Mouse (Mus musculus) urinary bladder, postnatal 25 days (tissue): ENCODE results near the gene Prelid3b.

Source experiments
- DNase-seq: peaks from one replicate; pipeline ENCODE4 v3.0.0; 2022; ENCODE audit warnings: low spot score

Prelid3b gene

DNA sequence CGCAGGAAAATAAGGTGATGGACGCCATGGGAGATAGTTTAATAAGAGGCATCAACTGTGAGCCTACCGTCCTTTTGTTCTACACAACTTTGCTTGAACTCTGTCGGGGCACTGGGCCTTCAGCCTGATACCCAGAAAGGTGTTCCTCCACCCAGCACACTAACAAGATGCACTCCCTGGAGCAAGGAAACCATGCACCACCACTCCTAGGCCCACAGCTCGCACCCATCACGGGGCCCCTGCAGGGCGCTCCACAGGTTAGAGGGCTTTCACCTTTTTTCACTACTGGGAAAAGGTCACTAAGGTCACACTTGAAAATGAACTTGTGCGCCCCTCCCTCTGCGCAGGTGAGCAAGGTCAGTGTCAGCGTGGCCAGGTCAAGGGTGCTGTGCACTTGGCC, 9.5 kb downstream of the Prelid3b start:
- DNase-seq: peak; percentile 15

DNA sequence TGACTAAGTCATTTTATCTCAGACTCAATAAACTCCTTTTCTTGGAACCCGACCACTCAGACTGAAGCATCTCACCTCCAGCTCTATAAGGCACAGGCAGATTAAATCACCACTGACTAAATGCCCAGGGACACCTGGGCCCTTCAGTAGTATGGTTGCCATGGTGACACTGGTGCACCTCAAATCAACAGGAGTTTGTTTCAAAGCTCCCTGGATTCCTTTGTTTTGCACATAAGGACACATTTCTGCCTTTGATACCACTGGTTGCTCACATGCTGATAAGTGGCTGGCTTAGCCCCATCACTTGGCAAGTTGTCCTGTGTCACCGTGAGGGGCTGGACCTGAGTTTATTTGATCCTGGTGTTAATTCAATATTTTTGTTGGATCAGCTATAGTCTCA, 13.5 kb downstream of the Prelid3b start:
- no peak for DNase-seq

DNA sequence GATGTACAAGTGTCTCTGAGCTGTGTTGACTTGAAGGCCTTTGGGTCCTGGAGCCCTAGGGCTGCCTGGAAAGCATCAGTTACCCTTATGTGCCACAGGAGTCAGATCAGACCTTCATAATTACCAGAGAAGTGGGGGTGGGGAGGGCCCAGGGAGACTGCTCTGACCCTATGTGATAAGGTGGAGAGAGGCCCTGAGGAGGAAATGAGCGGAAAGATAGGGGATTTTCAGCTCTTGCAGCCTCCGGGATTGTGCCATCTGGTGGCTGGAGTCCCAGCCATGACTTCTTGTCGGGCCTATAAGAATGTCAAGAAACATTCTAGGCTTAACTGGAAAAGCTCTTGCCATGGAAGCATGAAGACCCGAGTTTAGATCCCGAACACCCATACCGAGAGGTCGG, 19.2 kb downstream of the Prelid3b start:
- DNase-seq: no peak

DNA sequence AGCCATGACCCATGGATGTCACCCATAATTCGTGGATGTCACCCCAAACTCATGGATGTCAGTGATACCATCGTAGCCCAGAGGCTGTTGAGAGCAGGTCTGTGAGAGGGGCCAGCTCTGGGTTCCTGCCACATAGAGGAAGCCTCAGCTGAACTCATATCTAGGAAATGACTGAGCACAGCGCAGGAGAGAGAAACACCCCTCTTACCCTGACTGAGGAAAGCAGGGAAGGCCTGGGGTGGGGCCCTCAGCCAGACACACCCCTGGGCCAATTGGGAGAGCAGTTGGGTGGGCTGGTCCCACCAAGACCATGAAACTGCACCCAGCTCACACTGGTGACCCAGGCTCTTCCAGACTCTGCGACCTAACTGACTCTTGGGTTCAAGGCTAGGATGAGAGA, 22.5 kb downstream of the Prelid3b start, which contains the start of gene Tubb1:
TSS of gene Tubb1 (plus strand) at position 343 of the 400 bp plus-strand sequence.
- DNase-seq: no peak

DNA sequence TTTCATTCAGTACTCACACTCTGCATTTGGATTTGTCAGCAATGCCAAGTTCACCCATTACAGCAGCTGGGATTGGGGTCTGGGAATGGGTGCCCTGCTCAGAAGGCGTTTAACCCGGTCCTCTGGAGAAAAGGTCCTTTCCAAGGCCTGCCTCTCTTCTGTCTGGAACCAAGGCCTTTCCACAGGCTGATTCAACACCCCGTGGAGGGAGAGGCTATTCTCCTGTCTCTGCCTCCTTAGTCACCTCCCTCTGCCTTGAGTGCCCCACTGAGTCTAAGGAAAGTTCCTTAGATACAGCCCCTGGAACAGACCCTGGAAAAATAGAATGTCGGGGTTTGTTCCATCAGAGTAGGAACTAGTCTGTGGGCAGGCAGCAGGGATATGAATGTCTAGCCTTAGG, 24.5 kb downstream of the Prelid3b start:
- no peak for DNase-seq

DNA sequence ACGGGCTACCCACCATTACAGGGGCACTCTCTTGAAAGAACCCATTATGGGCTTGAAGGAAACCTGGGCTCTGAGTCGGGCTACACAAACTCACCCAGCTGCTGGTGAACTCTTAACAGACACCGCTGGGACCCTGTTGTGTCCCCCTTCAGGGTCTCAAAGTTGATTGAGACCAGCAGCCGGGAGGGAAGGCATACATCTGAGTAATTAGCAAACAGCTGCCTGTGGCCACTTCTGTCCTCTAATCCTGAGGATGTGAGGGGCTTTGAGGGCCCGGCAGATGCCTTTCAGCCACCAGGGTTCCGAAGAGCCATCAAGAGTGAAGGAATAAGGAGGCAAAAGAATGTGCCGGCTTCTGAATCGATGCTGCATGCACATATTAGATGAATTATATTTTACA, 26.0 kb downstream of the Prelid3b start:
- no peak for DNase-seq

DNA sequence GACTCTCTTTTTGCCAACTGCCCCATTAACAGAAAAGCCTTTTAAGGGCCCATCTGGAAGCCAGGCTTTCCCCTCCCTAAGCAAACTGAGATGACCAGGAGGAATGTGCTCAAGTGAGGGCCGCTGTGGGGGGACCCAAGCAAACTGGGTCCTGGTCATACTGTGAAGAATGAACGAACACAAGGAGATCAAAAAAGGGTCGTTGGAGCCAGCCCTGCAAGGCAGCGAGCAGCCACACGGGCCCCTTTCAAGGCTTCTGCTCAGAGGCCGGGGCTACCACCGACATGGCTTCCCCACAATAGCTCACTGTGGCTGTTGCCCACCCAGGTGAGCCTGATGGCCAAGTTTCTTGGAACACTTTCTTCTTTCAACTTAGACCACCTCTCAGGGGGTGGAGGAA, 26.4 kb downstream of the Prelid3b start:
- DNase-seq: no peak

DNA sequence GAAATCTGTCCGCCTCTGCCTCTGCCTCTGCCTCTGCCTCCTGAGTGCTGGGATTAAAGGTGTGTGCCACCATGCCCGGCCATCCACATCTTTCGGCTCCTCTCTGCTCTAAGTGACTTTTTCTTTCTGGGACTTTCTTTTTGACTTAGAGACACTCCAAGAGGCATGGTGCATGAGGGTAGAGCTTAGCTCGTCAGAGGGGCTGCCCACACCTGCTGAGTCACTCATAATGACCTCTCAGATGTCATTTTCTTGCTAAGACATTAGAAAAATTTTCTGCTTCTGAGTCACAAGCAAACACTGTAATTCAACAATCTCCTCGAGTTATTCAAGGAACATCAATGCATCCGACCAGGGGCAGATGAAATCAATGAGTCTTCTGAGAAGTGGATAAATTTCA, 27.9 kb downstream of the Prelid3b start:
- no peak for DNase-seq

DNA sequence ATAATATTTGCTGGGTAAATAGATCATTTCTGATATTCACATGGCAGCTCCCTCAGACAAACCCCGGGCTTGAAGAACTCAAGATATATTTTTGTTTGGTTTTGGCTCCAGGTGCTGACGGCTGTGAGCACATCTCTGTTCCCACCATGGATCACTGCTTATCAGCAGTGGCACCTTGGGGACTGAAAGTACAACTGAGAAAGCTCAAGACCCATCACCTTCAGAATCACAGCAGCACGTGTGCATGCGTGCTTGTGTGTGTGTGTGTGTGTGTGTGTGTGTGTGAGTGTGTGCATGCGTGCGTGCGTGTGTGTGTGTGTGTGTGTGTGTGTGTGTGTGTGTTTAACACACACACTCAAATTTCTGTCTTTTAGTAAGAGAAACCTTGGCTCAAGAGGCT, 28.5 kb downstream of the Prelid3b start:
- DNase-seq: no peak

DNA sequence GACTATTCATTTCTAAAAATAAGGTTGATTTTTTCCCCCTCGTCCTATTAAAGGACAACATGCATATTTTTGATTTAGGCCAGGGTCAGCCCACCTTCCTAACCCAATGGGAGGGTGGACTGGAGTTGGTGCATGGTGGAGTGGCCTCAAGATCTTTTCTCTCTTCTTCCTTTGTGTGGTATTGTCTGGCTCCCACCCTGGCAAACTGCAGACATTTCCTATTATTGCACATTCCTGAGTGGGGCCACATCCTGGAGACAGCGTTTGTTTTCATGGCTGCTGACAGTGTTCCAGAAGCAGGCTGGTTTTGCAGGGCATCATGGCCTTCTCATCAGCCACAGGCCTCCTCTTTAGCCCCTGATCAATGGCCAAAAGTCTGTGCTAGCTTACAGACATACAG, 29.8 kb downstream of the Prelid3b start:
- no peak for DNase-seq

DNA sequence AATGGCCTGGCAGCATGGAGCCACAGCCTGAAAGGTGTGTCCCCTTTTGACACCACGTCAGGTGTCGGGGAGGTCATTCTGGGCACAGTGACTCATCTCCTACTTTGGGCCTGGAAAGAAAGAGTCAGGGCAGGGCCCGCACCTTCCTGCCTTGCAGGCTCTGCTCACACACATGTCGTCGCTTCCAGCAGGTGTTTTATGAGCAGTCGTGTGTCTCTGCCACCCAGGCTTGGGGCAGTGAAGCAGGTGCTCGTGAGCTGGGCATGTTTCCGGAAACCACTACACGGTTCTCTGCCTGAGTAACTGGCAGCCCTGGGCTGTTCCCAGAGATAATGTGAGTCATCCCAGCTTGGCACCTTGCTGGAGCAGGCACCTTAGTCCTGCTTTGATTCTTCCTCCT, 30.4 kb downstream of the Prelid3b start:
- no peak for DNase-seq

DNA sequence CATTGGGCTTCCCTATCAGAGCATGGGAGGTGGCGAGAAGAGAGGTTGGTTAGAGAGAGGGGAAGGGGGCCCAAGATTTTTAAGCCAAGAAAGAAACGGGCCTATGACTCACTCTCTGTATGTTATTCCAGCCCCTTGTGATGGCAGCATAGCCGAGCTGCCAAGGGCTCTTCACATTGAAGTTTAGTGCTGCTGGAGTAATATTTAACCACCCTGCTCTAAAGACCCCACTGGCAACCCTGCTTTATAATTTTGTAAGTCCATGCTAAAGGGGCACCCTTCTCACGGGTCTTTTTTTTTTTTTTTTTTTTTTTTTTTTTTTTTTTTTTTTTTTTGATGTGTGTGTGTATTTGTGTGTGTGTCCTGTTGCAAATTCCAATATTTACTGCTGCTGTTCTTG, 31.0 kb downstream of the Prelid3b start:
- no peak for DNase-seq

DNA sequence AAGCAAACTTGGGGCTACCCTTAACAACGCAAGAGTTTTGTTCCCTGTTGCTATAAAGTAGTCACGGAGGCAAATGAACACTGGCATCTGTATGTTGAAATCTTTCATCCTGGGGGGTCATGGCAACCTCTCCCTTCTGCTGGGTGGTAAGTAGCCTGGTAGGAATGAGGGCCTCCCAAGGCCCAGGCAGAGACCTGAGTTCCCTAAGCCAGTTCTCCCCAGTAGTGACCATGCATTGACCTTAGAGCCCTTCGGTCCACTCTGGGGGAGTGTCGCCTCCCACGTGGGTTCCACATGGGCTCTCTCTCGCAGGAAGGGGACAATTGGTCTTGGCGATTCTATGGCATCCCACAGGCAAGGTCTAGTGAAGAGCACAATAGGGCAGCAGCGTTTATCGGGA, 32.9 kb downstream of the Prelid3b start:
- no peak for DNase-seq

DNA sequence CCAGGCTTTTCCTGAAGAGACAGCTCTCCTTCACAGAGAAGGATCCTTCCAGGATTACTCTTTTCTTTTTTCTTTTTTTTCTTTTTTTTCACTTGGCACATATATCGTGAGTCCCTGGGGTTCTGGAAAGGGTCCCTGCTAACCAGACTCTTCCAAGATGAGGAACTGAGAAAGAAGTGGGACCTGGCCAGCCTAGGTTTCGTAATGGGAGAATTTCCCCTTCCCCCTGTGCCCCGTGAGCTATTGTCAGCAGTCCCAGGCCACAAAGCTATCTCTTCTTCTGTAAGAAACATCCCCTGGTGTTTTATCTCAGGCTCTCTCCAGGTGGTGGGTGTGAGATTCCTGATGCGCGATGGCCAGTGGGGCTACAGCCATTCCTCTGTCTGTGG, 33.4 kb downstream of the Prelid3b start:
- no peak for DNase-seq

DNA sequence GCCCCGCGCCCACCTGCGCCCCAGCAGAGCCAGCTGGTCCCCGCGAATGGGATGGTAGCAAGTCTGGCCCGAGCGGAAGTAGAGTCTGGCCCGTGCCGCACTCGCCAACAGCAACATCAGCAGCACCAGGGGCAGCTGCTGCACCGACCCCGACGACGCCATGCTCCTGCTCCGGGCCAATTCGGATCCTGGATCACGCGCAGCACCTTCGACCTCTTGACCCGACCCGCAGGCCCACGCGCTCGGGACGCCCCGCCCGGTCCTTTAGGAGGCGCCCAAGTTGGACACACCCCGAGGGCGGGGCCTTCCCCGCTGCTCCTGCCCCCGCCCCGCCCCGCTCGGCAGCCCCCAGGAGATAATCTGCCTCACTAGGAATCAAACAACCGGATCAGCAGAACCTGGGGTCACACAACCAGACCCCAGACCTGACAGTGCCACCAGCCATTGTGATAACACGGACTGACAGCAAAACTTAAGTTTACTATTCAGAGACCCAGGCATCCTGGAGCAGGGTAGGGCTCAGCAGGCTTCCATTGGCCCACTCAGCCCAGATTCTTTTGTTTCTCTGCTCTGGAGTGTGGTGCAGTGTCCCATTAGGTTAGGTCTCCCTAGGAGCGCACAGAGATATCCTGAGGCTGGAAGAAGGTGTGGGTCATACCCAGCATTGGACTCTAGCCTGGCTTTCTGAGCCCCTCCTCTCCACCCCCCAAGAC, 34.0 kb downstream of the Prelid3b start, which contains the start of gene Ctsz:
TSS of gene Ctsz (minus strand) at position 303 of the 713 bp plus-strand sequence.
- DNase-seq: peak; percentile 69

DNA sequence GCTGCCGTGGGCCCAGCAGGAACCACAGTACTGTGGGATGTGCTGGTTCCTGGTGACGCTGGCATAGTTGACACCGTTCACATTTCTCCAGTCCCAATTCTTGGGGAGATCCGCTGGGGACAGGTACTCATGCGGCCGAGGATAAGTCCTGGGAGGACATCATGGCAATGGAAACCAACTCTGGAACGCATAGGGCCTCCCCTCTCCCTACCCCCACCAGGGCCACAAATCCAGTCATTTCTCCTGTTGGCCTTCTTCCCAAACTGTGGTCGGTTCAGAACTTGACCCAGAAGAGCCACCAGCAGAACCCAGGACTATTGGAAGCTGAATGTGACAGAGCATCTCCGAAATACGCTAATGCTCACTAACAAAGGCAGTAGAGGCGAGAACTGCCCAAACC, 34.7 kb downstream of the Prelid3b start:
- no peak for DNase-seq

DNA sequence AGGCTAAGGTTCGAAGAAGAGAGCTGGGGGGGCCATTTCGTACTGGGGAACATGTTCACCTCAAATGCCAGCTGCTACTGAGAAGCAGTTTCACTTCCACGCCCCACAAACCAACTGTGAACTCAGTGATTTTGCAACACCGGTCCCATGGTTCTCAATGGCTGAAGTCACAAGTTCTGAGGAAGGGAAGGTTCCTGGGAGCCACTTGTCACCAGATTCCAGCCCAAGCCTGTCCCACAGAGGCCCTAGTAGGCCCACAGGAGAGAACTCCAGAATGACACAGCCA, 35.2 kb downstream of the Prelid3b start:
- no peak for DNase-seq

DNA sequence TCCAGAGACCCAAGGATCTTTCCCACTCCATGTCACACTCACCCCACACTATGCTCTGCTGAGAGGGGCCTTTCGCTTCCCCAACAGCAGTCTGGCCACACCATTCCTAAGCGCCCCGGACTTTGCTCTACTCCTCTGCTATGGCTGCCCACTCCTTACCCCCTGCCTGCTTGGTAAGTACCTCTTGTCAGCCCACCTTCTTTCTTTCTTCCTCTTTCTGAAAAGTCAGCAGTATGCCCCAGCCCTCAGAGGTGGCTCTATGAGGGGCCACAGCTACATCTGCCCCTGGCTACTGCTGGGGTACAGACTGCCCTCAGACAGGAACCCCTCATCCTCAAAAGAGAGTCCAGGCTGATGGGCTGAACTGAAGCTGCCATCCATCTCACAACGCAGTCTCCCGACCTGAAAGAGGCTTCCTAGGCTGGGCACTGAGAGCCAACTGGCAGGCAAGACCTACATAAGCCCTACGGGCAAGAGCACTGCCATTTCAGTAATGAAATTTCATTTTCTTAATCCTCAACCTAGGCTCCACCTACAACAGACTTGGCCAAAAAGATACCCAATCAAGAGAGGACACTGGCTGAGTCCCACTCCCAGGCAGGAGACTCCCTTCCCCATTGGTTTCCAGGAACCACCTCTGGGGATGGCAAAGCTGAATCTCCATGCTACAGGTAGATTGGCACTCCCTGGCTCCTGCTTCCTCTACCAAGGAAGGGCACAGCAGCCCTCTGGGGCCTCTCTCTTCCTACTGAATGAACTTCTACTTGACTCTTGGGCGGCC, 35.8 kb downstream of the Prelid3b start:
- DNase-seq: no peak

DNA sequence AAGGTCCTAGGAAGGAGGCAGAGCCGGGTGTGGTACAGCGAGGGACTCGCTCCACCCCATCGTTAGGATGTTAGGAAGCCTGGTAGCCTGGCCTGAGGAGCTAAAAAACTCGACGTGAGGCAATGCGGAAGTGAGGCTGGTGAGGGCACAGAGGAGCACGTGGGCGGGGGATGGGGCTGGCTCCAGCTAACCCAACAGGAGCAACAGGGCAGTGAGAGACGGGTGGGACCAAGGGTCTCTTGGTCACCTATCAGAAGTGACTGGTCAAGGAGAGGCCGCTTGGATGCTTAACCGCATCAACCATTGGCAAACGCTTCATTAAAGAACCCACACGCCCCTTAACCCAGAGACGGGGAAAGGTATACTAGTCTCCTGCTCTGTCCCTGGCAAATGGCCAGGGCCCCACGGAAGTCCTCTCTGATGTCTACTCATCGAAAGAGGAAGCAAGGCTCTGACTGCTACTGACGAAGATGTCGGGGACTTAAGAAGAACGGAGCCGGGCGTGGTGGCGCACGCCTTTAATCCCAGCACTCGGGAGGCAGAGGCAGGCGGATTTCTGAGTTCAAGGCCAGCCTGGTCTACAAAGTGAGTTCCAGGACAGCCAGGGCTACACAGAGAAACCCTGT, 36.7 kb downstream of the Prelid3b start:
- no peak for DNase-seq

DNA sequence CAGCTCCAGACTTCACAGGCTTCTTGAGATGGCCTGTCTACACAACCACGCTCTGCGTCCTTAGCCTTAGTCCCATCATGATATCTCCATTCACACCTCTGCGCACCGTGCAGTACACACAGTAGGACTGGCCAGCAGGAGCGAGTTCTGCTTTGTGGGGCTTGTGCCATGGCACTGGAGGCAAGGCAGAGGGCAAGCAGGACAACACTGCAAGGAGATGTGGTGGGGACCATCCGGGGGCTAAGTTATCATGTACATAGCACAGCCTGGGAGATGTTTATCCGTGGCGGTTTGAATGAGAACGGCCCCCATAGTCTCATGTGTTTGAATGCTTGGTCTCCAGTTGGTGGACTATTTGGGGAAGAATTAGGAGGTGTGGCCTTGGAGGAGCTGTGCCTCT, 37.9 kb downstream of the Prelid3b start:
- no peak for DNase-seq

DNA sequence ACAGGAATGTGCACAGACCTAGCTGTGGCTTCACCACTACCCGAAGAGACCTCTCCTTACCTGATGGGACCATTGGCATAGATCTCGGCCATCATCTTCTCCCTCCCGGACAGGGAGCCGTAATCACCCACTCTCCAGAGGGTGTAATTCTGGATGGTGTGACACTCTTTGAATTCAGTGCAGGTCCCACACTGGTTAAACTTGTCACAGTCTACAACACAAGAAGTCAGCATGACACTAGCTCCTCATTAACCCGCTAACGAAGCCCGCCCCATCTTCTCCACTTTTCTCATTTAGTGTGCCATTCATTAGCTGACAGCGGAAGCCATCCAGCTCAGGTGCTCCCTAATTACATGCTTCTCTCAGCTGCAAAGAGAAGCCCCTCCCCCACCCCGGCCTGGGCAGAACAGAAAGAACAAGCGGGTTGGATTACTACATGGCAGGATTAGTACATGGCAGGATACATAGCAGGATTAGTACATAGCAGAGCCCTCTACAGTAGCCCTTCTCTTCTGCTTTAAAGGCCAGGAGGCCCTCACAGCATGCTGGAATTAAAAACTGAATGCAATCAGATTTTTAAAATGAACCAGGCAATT, 43.8 kb downstream of the Prelid3b start:
- no peak for DNase-seq

DNA sequence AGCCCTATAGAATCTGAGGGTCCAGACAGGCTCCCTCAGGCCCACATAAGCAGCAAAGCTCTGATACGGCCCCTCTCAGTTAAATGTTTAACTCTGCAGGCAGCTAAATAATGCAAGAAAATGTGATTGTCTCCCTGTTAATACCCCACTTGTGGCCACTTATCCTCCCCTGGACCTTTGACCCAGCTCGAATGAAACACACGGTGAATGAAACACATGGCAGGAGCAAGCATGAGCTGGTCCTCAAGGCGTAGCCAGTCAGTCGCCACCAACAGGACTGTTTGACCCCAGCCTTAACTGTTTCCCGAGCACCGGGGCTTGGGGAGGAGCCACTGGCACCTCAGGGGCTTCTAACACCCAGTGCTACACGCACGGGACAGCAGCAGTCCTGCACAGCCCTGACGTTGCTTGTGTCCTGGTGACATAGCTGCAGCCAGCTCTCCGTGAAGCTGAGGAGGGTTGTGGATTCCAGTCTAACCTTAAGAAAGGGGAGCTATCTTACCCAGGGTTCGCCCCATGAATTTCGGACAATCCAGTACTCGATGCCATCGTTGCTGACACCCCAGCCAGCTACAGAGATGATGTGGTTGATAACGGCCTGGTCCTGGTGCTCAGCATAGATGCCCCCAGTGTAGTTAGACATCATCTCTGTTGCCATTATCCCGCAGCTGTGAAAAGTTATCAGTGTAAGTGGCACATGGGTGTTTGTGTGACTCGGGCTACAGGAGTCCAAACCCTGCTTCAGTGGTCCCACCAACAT, 44.6 kb downstream of the Prelid3b start:
- no peak for DNase-seq
